Mouse (Mus musculus) intestine, postnatal 0 days (tissue): ENCODE results near the gene Vasp. TPM values are rescaled to one million over a fixed set of nuclear protein-coding genes. Genes with fewer than 3 reads are reported as not detected.
A peak's percentile ranks its signal among the peaks of the same experiment; 100 is the strongest.

Experiments
- ATAC-seq: fragments of 200-750 bp; cut with Nextera tagmentation; 2 replicates; pipeline ENCODE4 v1.8.0; 2017; ENCODE audit warnings: mild to moderate bottlenecking, moderate TSS enrichment, moderate library complexity
- H3K27ac ChIP-seq: fragments of 300-500 bp; sonication (generic); 2 replicates; pipeline ENCODE4 v1.5.1; 2014; ENCODE audit warnings: mild to moderate bottlenecking, low read depth, low read length, moderate library complexity
- H3K27me3 ChIP-seq: fragments of 300-500 bp; sonication (generic); replicated peaks from 2 replicates; pipeline ENCODE4 v1.6.1; 2014; ENCODE audit warnings: low read length, mixed read lengths; ENCODE audit not compliant: control insufficient read depth, insufficient read depth
- H3K36me3 ChIP-seq: fragments of 300-500 bp; sonication (generic); 2 replicates; pipeline ENCODE4 v1.6.1; 2014; ENCODE audit warnings: mild to moderate bottlenecking, moderate library complexity; ENCODE audit not compliant: control insufficient read depth, insufficient read depth
- H3K4me1 ChIP-seq: fragments of 300-500 bp; sonication (generic); replicated peaks from 2 replicates; pipeline ENCODE4 v1.6.1; 2014; ENCODE audit warnings: antibody characterized with exemption, low read length, mixed read lengths; ENCODE audit not compliant: control insufficient read depth, insufficient read depth
- H3K4me2 ChIP-seq: fragments of 300-500 bp; sonication (generic); replicated peaks from 2 replicates; pipeline ENCODE4 v1.6.1; 2014; ENCODE audit warnings: low read depth, mild to moderate bottlenecking, moderate library complexity
- H3K4me3 ChIP-seq: fragments of 300-500 bp; sonication (generic); 2 replicates; pipeline ENCODE4 v1.5.1; 2014; ENCODE audit warnings: low read depth, low read length
- H3K9ac ChIP-seq: fragments of 300-500 bp; sonication (generic); 2 replicates; pipeline ENCODE4 v1.6.1; 2014; ENCODE audit warnings: mild to moderate bottlenecking, low read depth, low read length
- H3K9me3 ChIP-seq: fragments of 300-500 bp; sonication (generic); 2 replicates; pipeline ENCODE4 v1.6.1; 2016; ENCODE audit warnings: mixed run types; ENCODE audit not compliant: control insufficient read depth
- CTCF ChIP-seq: sonication (generic); IDR thresholded peaks from 2 replicates; pipeline ENCODE4 v1.5.1; 2016; ENCODE audit warnings: low read depth, mild to moderate bottlenecking, control low read depth, antibody characterized with exemption, moderate library complexity
- WGBS: fragments of 180-500 bp; shearing (Covaris S2); extraction: QIAGEN DNeasy Blood & Tissue Kit; methylation state at CpG from one replicate; pipeline ENCODE4 v1.1.7; 2014; 5-methylcytosine and 5-hydroxymethylcytosine counted together
- polyA plus RNA-seq: library from polyadenylated mRNA; unstranded; fragments of >200 nt; fragmentation: Nextera tagmentation; extraction: Ambion mirVana; gene quantifications from 2 replicates; pipeline ENCODE4 v1.2.1, GENCODE M21; 2015

The Vasp gene
- polyA plus RNA-seq, 1 experiment from 2014 or later: 98.5 TPM

GRCm38 (mm10) chr7:19257390-19258022, 14.1 kb downstream of the Vasp start:
- H3K27me3 ChIP-seq: no peaks in the 10 kb centered on the region
- H3K9me3 ChIP-seq: no peaks in the 10 kb centered on the region
- peak; percentile 84 for ATAC-seq
- 32% methylated on average over 11 of the region's 11 CpGs for WGBS
- no peak for TF ChIP-seq CTCF
- no peak overlapping the region for H3K9ac ChIP-seq
- no peak overlapping the region for H3K4me3 ChIP-seq
- H3K4me2 ChIP-seq: peak overlapping the region; percentile 21; the same call in 1 of the 2 replicates
- H3K36me3 ChIP-seq: peaks cover 77% of the 10 kb centered on the region
- H3K27ac ChIP-seq: peak overlapping the region; percentile 42
- peaks cover 4% of the 10 kb centered on the region; the same call in 1 of the 2 replicates for H3K4me1 ChIP-seq

DNA sequence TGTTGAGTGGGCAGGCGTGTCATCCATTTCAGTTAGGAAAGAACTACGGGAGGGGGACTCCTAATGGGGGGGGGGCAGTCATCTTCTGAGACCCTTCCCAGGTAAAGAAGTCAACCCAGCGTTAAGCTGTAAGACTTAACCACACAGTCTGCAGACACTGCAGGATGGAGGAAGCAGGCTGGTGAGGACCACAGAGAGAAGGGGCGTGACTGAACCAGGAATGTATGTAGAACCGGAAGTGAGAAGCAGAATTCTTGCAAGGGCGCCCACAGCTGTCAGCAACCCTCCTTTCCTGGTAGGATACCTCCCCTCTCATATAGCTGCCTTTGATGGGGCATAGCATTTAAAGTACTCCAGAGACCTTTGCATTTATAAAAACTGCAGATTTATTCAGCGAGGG, 15.1 kb downstream of the Vasp start:
- no peaks in the 10 kb centered on the region for H3K9me3 ChIP-seq
- no peak overlapping the region for H3K9ac ChIP-seq
- H3K4me2 ChIP-seq: no peak overlapping the region
- H3K27ac ChIP-seq: no peak overlapping the region
- TF ChIP-seq CTCF: no peak
- WGBS: 73% methylated on average over 7 of the region's 7 CpGs
- ATAC-seq: no peak
- H3K27me3 ChIP-seq: no peaks in the 10 kb centered on the region
- H3K36me3 ChIP-seq: peaks cover 67% of the 10 kb centered on the region
- no peak overlapping the region for H3K4me3 ChIP-seq
- peaks cover 4% of the 10 kb centered on the region; the same call in 1 of the 2 replicates for H3K4me1 ChIP-seq

DNA sequence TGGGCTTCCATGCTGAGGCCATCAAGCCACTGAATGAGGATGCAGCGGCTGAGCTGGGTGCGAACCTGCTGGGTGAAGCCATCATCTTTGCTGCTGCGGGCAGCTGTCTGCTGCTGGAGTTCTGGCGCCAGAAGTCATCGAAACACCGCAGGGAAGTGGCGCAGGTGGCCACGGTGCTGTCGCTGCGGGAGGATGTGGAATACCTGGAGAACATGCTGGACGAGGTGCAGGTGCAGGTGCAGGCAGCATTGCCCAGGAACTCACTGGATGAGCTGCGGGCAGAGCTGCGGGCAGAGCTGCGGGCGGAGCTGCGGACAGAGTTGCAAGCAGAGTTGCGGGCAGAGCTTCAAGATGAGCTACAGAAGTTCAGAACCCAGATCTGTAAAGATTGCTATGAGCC, 16.2 kb downstream of the Vasp start:
- no peak for ATAC-seq

DNA sequence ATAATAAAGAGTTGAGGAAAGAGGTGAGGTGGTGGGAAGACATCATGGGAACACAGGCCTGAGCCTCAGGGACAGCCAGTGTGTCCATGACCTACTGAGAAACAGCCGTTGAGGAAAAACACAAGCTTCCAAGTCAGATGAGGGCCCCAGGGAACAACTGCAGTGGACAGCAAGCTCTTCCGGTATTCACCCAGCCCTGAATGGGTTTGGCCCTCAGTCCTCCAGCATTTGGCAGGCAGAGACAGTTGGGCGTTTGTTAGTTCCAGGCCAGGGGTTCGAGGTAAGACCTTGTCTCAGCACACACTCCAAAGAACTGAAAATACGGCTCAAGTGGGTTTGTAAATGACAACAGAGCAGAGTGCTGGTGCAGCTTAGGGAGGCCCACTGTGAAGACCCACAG, 18.2 kb downstream of the Vasp start:
- no peak overlapping the region for H3K4me3 ChIP-seq
- no peaks in the 10 kb centered on the region for H3K9me3 ChIP-seq
- TF ChIP-seq CTCF: no peak
- no peak for ATAC-seq
- H3K4me1 ChIP-seq: peaks cover 10% of the 10 kb centered on the region; the same call in 1 of the 2 replicates
- WGBS: 71% methylated on average over 5 of the region's 5 CpGs
- H3K36me3 ChIP-seq: peaks cover 36% of the 10 kb centered on the region
- H3K4me2 ChIP-seq: no peak overlapping the region
- H3K9ac ChIP-seq: no peak overlapping the region
- H3K27me3 ChIP-seq: no peaks in the 10 kb centered on the region
- peak overlapping the region; percentile 36 for H3K27ac ChIP-seq

More for the DNA sequence above, 16.2 kb downstream of the Vasp start:
- H3K4me2 ChIP-seq: no peak overlapping the region
- no peak for TF ChIP-seq CTCF
- 84% methylated on average over 17 of the region's 17 CpGs for WGBS
- no peak overlapping the region for H3K4me3 ChIP-seq
- H3K9ac ChIP-seq: no peak overlapping the region
- no peaks in the 10 kb centered on the region for H3K9me3 ChIP-seq
- H3K4me1 ChIP-seq: peaks cover 4% of the 10 kb centered on the region; the same call in 1 of the 2 replicates
- no peaks in the 10 kb centered on the region for H3K27me3 ChIP-seq
- no peak overlapping the region for H3K27ac ChIP-seq
- peaks cover 56% of the 10 kb centered on the region for H3K36me3 ChIP-seq

GRCm38 (mm10) chr7:19252078-19252477, 19.5 kb downstream of the Vasp start:
- WGBS: 42% methylated on average over 4 of the region's 4 CpGs
- ATAC-seq: peak; percentile 79
- H3K4me1 ChIP-seq: 0 out of 2 replicates have a peak, but pooled peaks cover 6% of the 10 kb centered on the region
- H3K27me3 ChIP-seq: no peaks in the 10 kb centered on the region
- H3K4me3 ChIP-seq: no peak overlapping the region
- H3K4me2 ChIP-seq: no peak overlapping the region
- peaks cover 22% of the 10 kb centered on the region for H3K36me3 ChIP-seq
- TF ChIP-seq CTCF: no peak
- H3K27ac ChIP-seq: 0 out of 2 replicates have a peak overlapping the region, but pooled peaks have one; percentile 16
- H3K9ac ChIP-seq: no peak overlapping the region
- no peaks in the 10 kb centered on the region for H3K9me3 ChIP-seq

- H3K4me3 ChIP-seq: no peak overlapping the region
- TF ChIP-seq CTCF: no peak
- no peak overlapping the region for H3K9ac ChIP-seq
- no peak overlapping the region for H3K4me2 ChIP-seq
- no peak for ATAC-seq
- H3K27ac ChIP-seq: no peak overlapping the region
- no peaks in the 10 kb centered on the region for H3K27me3 ChIP-seq
- WGBS: 93% methylated on average over 2 of the region's 2 CpGs
- H3K9me3 ChIP-seq: no peaks in the 10 kb centered on the region
- H3K36me3 ChIP-seq: peaks cover 16% of the 10 kb centered on the region; the same call in 1 of the 2 replicates
- H3K4me1 ChIP-seq: peaks cover 6% of the 10 kb centered on the region; the same call in 1 of the 2 replicates
Observed at GRCm38 (mm10) chr7:19247511-19247910, 24.1 kb downstream of the Vasp start.
